Mouse (Mus musculus): ENCODE results near the gene Cwc27.

GRCm38 (mm10) chr13:104779104-104779670 is 37.8 kb downstream of the Cwc27 start:
- TF ChIP-seq CTCF (IDR thresholded peaks at IDR 0.05; ENCODE audit: control insufficient read depth, insufficient read depth, insufficient read length) (no peak), MAX (IDR thresholded peaks at IDR 0.05) (no peak), MYOG (IDR thresholded peaks at IDR 0.05; ENCODE audit: control insufficient read depth, extremely low read depth, insufficient read length) (no peak), MYOD1 (IDR thresholded peaks at IDR 0.05; ENCODE audit: control insufficient read depth, insufficient read length, low read depth) (no peak), USF1 (IDR thresholded peaks at IDR 0.05; ENCODE audit: low read depth) (no peak)

All from C2C12 (cell line).